Mouse (Mus musculus) brain, embryonic 18.5 days (tissue): Measurements from ENCODE around the gene H2-T23.
"Not testable (repeated sequence)": the region's sequence is repeated elsewhere in the genome, so short reads cannot be mapped to it uniquely, and the experiment has no call there.

Experiments
- DNase-seq: peaks from one replicate; pipeline ENCODE4 v3.0.0-alpha.2; 2012; ENCODE audit warnings: low read depth, low spot score

The H2-T23 gene

DNA sequence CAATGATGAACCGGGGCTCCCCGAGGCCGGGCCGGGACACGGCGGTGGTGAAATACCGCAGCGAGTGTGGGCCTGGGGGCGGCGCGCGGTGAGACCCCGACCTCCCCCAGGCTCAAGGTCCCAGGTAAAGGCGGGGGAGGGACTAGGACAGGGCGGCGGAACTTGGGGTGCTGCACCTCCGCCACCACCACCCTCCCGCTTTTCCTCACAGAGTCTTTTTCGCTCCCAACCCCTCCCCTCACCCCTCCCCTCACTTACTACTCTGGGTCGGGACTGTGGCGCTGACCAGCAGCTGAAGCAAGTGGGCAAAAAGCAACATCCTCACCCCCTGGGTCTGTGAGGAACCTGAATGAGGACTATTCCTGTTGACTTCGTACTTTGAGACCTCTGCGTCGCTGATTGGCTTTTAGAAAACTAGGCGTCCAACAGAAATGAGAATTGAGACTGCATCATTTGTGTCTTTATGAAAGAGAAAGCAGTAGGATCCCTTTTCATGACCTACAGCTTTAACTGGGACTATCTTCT, at the start of gene H2-T23:
TSS of gene H2-T23 (minus strand) at position 505 of the 525 bp plus-strand sequence.
- DNase-seq: not testable (repeated sequence)

- DNase-seq: not testable (repeated sequence)
Measured at GRCm38 (mm10) chr17:36081901-36082300, 49.2 kb upstream of the H2-T23 start.

- no peak for DNase-seq
Measured at GRCm38 (mm10) chr17:36060829-36061228, 28.2 kb upstream of the H2-T23 start.

- DNase-seq: not testable (repeated sequence)
Measured at GRCm38 (mm10) chr17:36058362-36058761, 25.7 kb upstream of the H2-T23 start, which contains the start of gene Gm11127. Gm11127 (minus strand) TSS chr17:36058371.

DNA sequence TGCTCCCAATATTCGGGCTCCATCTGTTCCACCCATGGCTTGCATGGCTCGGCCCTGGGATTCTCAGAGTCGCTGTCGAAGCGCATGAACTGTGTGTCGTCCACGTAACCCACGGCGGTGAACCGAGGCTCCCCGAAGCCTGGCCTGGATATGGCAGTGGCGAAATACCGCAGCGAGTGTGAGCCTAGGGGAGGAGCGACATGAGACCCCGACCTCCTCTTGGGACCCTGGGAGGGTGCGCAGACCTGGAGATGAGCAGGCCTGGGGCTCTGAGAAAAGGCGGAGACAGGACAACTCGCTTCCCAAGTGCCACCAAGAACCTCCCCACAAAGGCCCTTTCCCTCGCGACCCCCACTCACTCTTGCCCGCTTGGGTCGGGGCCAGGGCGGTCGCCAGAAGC, 25.3 kb upstream of the H2-T23 start:
- DNase-seq: not testable (repeated sequence)

- DNase-seq: no peak
Measured at GRCm38 (mm10) chr17:36043286-36043685, 10.6 kb upstream of the H2-T23 start.

- DNase-seq: peak; percentile 76
Measured at GRCm38 (mm10) chr17:36042610-36043169, 10.0 kb upstream of the H2-T23 start, which contains the start of the genes H2-T22 and Gm6034. H2-T22 (minus strand) TSS chr17:36042747. Gm6034 (plus strand) TSS chr17:36042961.

DNA sequence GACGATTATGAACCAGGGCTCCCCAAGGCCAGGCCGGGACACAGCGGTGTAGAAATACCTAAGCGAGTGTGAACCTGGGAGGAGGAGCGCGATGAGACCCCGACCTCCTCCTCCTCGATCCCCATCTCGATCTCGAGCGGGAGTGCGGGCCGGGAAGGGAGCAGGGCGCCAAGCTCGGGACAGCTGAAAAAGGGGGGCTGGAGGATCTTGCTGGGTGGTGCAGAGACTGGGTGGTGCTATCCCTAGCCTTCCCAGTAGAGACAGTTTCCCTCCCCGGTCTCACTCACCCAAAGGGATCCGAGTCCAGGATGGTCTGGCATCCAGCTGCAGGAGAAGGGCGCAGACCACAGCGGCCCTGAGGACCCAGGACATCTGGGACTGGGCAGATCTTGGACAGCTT, 9.4 kb upstream of the H2-T23 start:
- DNase-seq: not testable (repeated sequence)

DNA sequence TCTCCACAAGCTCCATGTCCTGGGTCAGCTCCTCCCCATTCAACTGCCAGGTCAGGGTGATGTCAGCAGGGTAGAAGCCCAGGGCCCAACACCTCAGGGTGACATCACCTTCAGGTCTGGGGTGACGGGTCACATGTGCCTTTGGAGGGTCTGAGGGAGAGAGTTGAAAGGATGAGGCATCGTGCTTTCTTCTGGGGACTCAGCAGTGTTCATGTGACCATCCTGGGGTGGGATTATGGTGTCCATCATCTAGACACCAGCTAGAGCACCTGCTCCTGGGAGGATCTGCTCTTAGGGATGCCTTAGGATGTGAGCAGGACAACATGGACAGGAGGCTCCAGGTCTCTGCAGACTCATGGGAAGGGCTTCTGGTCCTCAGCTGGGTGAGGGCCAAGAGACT, 7.9 kb upstream of the H2-T23 start:
- DNase-seq: not testable (repeated sequence)

DNA sequence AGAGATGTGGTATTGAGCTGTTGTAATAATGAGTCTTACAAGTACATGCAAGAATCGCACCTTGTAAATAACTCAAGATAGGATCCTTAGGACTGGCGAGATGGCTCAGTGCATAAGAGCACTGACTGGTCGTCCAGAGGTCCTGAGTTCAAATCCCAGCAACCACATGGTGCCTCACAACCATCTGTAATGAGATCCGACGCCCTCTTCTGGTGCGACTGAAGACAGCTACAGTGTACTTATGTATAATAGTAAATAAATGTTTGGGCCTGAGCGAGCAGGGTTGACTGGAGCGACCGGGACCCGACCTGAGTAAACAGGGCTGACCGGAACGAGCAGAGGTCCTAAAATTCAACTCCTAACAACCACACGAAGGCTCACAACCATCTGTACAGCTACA, 3.5 kb upstream of the H2-T23 start:
- DNase-seq: not testable (repeated sequence)

- DNase-seq: not testable (repeated sequence)
Measured at GRCm38 (mm10) chr17:36035010-36035638, 2.5 kb upstream of the H2-T23 start.

DNA sequence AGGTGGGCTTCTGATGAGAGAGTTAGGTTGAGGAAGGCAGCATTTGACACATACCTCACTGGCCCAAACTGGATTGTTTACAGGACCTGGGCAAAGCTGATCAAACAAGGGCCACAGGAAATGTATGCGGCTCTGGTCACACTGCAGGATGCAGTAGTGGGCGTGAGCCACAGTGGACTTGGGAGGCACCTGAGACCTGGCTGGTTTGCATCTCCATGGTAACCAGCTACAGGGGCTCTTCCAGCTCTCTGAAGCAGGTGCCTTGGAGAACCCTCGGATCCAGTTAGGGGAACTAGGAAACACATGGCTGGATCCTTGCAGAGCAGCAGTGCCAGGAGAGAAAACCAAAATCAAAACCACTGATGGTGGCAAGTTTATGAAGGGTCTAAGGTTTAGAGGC, 1.9 kb upstream of the H2-T23 start:
- DNase-seq: not testable (repeated sequence)

DNA sequence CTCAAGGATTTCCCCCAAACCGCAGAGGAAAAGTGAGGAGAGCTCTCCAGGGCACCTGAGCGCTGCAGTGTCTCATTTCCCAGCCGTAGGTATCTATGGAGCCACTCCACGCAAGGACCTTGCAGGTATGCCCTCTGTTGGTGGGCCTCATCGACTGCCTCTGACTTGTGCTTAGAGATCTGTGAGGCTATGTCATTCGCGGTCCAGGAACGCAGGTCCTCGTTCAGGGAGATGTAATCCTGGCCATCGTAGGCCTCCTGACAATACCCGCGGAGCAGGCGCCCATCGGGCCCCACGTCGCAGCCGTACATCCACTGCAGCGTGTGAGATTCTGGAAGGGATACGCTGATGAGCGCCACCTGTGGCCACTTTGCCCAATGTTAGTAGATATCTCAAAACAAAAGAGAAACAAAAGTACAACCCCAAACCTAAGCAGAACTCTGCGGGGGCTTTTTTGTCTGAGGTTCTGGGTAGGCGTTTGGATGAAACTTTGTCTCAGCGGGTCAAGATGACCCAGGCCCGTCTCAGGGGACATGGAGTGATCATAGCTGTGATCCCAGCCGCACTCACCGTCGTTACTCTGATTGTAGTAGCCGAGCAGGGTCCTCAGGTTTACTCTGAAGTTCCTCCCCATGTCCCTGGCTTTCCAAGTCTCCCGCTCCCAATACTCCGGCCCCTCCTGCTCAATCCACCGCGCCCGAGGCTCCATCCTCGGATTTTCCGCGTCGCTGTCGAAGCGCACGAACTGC, 898 bp downstream of the H2-T23 start:
- not testable (repeated sequence) for DNase-seq

GRCm38 (mm10) chr17:36030703-36031582, 1.7 kb downstream of the H2-T23 start:
- DNase-seq: not testable (repeated sequence)

DNA sequence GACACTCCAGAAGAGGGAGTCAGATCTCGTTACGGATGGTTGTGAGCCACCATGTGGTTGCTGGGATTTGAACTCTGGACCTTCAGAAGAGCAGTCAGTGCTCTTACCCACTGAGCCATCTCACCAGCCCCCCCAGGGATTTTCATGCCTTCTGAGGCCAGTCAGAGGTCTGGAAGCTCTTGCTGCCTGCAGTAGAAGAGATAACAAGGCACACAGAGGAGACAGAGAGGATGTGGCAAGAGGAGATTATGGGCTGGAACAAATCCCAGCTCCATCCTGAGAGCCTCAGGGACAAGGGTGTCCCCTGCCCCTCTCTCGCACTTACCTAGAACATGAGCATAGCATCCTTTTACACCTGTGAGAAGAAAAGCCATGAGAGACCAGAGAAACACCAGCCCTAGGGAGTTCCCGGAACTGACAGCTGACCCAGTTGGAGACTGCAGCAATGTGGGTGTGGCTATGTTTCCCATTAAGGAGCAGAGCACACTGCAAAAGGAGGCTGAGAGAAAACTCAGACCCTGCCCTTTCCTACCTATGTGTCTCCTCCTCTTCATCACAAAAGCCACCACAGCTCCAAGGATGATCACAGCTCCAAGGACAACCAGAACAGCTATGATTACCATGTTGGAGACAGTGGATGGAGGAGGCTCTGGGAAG, 2.5 kb downstream of the H2-T23 start:
- not testable (repeated sequence) for DNase-seq

DNA sequence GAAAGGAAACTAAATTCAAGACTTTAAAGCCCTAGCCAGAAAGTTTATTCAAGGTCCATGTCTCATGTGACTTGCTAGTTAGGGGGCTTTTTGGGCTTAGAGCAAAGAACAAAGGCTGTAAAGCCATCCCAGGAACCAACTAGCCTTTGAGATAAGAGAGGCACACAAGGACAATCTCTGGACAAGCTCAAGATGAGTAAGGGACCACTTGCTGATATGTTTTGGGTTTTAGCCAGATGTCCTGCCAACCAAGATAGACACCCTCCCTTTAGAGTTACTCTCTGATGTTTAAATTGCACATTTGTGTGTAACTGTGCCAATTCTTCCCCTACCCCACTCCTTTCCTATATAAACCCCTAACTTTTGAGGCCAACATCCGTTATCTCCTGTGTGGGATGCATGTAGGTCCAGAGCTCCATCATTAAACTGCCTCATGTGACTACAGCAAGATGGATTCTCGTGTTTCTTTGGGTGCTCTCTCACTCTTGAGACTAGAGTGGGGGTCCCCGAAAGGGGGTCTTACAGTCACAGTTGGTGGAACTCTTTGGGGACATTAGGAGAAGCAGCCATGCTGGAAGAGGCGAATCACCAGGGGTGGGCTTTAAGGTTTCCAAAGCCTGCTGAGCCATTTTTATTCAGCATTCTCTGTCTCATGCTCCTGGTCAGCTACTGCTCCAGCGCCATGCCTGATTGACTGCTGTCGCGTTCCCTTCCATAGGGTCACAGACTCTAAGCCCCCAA, 3.6 kb downstream of the H2-T23 start:
- no peak for DNase-seq

GRCm38 (mm10) chr17:36027663-36028062, 5.0 kb downstream of the H2-T23 start:
- DNase-seq: no peak

DNA sequence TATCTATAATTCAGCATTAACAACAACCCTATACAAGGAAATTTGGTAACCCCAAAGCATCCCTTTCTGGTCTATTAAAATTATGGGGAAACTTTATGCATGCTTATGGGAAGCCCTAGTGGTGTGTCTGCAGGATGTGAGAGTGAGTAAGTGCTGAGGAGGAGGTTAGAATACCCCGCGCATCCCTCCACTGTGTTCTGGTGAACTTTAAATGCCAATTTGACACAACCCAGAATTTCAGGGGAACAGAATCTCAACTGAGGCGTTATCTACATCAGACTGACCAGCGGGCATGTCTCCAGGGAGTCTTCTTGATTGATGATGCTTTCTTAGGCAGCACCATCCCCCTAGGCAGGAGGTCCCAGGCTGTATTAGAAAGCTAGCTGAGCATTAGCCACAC, 6.8 kb downstream of the H2-T23 start:
- DNase-seq: no peak

- DNase-seq: no peak
Measured at GRCm38 (mm10) chr17:36025197-36025596, 7.5 kb downstream of the H2-T23 start.
